10 mouse cellular contexts compared by ENCODE assay signal in genomic region chr1:181511307-181511706, GRCm38 (mm10). TPM values are rescaled to one million over a fixed set of nuclear protein-coding genes. Genes with fewer than 3 reads are reported as not detected.
A peak's percentile ranks its signal among the peaks of the same experiment; 100 is the strongest.
DNase-seq lines count a peak whose midpoint lies in the region; ATAC-seq and TF ChIP-seq lines count a peak whose summit lies in the region.
"Had no signal": no experiment of that assay in that cellular context is flagged by ENCODE, and none has a peak within 500 bp of the region (broad histone marks: within the 10 kb centered on the region; RNA-seq: fewer than 3 reads in every experiment).

Gene Ccdc121 (minus strand): TSS chr1:181511451.

- no peak for TF ChIP-seq POLR2A in cortical plate, adult 2 months (IDR thresholded peaks at IDR 0.05; ENCODE audit: extremely low read depth, insufficient read depth, low read length)

- no peaks in the 10 kb centered on the region; the same call in 1 of the 2 replicates for H3K4me1 ChIP-seq in cortical plate, adult 2 months (ENCODE audit: control insufficient read depth, insufficient read depth, low read length)

- 0 out of 2 replicates have a peak, but pooled peaks have one; percentile 51 for ATAC-seq in cerebellum, adult (ENCODE audit: insufficient number of reproducible peaks, low FRiP score, low TSS enrichment)
- ATAC-seq in megakaryocyte, adult 5-6 weeks (ENCODE audit: poor library complexity, severe bottlenecking), result no peak

- no peak within 1 kb of the TSS for H3K4me3 ChIP-seq in layer of hippocampus, adult 2 months
- H3K4me3 ChIP-seq in cortical plate, adult 2 months (ENCODE audit: insufficient read depth, low read length), result no peak within 1 kb of the TSS

- DNase-seq in cerebellum, postnatal 4 days (ENCODE audit: low spot score in 2 of 2), result no peak
- no peak for DNase-seq in layer of hippocampus, adult 2 months (ENCODE audit: low spot score in 2 of 2)
- no peak for DNase-seq in layer of hippocampus, adult 18-20 months (ENCODE audit: low spot score in 2 of 2)
- peak; percentile 56 for DNase-seq in lung, postnatal 10 days
- DNase-seq in left cerebral cortex, adult 11 months (ENCODE audit: low spot score), result no peak
- DNase-seq: midbrain, embryonic 14.5 days had no signal

- no peak within 1 kb of the TSS for H3K27ac ChIP-seq in layer of hippocampus, adult 2 months
- H3K27ac ChIP-seq in cortical plate, adult 2 months (ENCODE audit: insufficient read depth, low read length), result no peak within 1 kb of the TSS

- peak; percentile 61 for TF ChIP-seq CTCF in layer of hippocampus, adult 2 months (conservative IDR thresholded peaks at IDR 0.05)
- TF ChIP-seq CTCF in cortical plate, adult 2 months (IDR thresholded peaks at IDR 0.05; ENCODE audit: extremely low read depth, insufficient read depth, low read length), result peak; percentile 11; the same call in 1 of the 2 replicates

RNA-seq across cellular contexts. Expression of gene Ccdc121, which starts in this region (rescaled TPM):
- under 1 TPM; 0.20 to 0.72 TPM for total RNA-seq in layer of hippocampus, adult 2 months (2021)
- total RNA-seq in layer of hippocampus, adult 18-20 months (2021), result under 1 TPM; 0.48 to 0.77 TPM
- polyA plus RNA-seq in cortical plate, adult 2 months (2012; rRNA removed), result 0.26 and 0.54 TPM in 2 replicates
- total RNA-seq in megakaryocyte, adult 5-6 weeks (2015), result not detected in 2 replicates
- not detected in 2 replicates for total RNA-seq in megakaryocyte, adult 5-6 weeks (2017)
- polyA plus RNA-seq: urinary bladder, adult 2 months had no signal
